Mouse (Mus musculus) skeletal muscle tissue, adult 2 months (tissue): ENCODE data around the gene Slc34a2.

Source experiments
- DNase-seq: peaks from one replicate; pipeline ENCODE4 v3.0.0-alpha.2; 2012; ENCODE audit warnings: low read depth, low spot score

Slc34a2 gene

DNA sequence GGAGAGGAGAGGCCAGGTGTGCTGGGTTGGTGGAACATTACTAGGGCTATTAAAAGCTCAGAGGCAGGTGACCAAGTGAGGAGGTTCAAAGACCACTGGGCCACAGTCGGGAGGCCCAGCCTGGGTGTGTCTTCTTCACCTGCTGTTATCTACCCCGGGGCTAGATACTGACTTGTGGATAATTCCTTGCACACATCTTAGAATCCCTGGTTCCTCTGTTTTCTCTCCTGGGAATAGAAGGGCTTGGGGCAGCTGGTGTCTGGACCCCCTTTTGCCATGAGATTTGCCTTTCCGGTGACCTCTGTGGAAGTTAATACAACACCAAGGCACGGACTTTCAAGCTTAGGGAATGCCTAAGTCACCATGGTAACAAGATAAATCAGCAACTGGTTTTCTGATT is 72.3 kb downstream of the Slc34a2 start:
- no peak for DNase-seq

DNA sequence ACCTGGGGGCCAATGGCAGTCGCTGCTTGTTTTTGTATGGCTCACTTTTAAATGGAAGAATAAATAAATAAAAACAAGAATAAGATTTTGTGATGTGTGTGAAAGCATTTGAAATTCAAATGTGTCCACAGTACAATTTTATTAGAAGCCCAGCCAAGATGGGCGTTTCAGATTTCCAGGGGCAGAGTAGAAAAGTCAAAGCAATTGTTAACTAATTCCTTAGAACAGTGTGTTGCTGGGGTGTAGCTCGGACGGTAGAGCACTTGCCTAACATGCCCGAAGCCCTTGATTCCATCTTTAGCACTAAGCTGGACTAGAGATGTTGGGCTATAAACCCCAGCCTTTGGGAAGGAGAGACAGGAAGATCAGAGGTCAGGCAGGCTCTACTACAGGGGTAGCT is 73.2 kb downstream of the Slc34a2 start:
- DNase-seq: no peak

DNA sequence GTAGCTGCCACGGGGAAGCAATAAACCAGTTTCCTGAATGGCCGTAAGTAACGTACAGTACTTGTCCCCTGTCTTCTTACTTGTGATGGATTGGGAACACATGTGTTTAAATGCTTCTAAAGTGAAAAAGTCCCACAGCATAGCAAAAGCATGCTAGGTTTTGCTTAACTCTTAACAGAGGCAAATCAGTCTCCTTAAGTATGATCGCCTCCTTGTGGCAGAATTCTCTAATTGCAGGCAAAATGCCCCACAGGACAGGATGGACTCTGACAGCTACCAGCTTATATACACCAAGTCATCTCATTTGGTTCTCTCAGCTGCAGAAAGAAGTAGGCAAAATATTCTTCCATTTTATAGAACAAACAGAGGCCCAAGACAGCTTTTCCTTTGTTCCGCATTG is 75.1 kb downstream of the Slc34a2 start:
- DNase-seq: no peak

DNA sequence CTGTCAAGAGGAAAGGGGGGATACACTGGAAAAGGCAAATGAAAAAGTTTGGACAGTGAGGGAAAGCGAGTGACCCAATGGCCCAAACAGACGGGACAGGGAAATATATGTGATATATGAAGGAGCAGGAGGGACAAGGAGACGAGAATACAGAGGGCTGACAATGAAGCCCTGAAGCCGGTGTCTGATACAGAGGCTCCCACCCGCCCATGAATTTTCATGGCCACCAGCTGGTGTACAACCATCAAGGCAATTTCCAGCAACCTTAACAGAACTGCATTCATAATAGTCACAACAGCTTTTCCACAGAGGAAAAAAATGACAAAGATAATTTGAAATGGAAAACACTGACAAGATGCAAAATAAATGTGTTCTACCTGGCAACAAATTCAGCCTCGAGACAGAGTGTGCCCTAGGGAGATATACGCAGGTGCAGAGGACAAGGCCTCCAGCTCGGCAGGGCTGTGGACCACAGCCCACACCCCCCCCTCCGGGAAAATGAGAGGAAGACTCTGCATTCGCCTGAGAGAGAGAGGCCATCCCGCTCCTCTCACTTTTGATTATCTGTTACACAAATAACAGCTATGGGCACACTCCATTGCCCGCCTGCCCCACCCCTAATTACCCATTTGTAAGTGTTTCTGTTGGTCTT is 76.9 kb downstream of the Slc34a2 start:
- DNase-seq: no peak

DNA sequence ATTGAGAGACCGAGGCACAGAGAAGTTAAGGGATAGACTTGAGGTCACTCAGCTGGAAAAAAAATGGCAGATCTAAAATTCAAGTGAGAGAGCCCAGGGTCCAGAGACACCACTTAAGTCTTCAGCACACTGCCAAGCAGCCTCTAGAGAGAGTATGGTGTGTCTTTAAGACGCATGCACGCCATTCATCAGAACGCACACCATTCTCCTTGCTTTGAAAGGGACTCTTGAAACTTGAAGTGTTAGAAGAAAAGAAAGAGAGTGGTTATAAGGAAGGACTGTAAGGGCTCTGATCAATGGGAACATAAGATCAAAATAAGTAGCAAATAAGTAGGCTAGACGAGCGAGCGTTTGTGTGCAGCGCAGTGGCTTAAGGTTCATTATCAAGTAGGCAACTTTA is 80.3 kb downstream of the Slc34a2 start:
- no peak for DNase-seq

DNA sequence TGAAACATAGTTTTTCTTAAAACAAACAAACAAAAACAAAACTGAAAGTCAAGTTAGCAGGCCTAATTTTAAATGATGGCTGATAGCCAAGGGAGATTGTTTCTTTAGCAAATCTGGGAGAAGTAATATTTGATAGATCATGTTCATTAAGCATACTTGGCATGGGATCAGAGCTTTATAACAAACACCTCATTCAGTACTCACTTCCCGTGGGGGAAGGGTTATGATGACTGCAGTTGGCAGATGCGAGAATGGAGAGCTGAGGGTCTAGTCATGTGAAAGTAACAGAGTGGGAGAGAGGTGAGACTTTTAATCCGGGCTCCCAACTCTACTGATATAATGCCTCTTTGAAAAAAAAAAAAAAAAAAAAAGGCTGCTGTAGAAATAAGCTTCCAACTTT is 81.8 kb downstream of the Slc34a2 start:
- DNase-seq: no peak
